In genomic region chr7:80208738-80209430, GRCm38 (mm10) we compare ENCODE assay signal across 1 mouse cellular context.
TF ChIP-seq lines count a peak whose summit lies in the region.

No protein-coding gene starts in this region.

TF ChIP-seq in CH12.LX, 34 proteins besides CTCF, POLR2A, EP300 and RAD21 (continued from another document):
- 0 out of 2 replicates have a peak, but pooled peaks have one; percentile 18 for TF ChIP-seq TBP (conservative IDR thresholded peaks at IDR 0.05; ENCODE audit: low read depth, low read length)
- TF ChIP-seq UBTF (IDR thresholded peaks at IDR 0.05; ENCODE audit: low read depth, low read length), result peak; percentile 54
- TF ChIP-seq MEF2A (IDR thresholded peaks at IDR 0.05; ENCODE audit: borderline replicate concordance, low read depth, low read length), result no peak
